Mouse (Mus musculus): ENCODE data around the gene Pomgnt1. TPM values are rescaled to one million over a fixed set of nuclear protein-coding genes. Genes with fewer than 3 reads are reported as not detected.

Pomgnt1 gene
- 8.3 and 11.6 TPM in 2 replicates for polyA plus RNA-seq (2012)

DNA sequence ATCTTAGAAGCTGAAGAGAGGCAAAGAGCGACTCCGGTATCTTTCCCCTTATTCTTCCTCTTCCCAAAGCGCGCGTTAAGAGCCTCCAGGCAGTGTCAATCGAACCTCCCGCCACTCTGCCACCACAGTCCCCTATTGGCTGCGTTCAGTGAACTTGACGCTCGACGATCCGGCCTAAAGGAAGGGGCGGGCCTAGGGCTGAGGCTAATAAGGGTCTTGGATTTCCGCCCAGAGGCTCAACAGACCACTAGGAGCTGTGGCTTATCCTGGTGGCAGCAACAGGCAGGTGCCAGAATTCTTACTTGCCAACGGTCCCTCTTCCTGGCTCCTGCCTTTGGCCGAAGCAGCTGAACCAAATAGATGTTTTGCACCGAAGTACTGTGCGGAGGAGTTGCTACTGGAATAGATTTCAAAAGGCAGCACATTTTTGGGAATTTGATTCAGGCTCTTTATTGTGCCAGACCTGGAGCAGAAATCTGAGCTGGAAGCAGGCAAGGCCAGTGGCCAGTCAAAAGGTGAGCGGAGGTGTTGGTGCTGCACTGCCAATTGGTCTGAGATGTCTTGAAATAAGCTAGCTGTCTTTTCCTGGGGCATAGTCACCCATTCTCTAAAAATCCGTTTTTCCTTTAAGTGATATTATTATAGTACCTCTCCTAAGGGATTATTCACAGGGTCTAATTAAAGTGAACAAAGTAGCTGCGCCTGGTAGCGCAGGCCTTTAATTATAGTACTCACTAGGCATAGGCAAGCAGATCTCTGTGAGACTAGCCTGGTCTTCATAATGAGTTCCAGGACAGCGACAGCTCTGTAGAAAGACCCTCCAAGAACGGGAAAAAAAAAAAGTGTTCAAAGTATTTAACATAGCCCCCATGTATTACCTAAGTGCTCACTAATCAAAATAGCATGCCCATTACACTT is at the start of gene Pomgnt1, which contains the start of gene Rad54l:
Gene Pomgnt1, plus strand, starts transcription at position 239 of the 918 bp plus-strand sequence.
Gene Rad54l, minus strand, starts transcription at position 89 of the 918 bp plus-strand sequence.

DNA sequence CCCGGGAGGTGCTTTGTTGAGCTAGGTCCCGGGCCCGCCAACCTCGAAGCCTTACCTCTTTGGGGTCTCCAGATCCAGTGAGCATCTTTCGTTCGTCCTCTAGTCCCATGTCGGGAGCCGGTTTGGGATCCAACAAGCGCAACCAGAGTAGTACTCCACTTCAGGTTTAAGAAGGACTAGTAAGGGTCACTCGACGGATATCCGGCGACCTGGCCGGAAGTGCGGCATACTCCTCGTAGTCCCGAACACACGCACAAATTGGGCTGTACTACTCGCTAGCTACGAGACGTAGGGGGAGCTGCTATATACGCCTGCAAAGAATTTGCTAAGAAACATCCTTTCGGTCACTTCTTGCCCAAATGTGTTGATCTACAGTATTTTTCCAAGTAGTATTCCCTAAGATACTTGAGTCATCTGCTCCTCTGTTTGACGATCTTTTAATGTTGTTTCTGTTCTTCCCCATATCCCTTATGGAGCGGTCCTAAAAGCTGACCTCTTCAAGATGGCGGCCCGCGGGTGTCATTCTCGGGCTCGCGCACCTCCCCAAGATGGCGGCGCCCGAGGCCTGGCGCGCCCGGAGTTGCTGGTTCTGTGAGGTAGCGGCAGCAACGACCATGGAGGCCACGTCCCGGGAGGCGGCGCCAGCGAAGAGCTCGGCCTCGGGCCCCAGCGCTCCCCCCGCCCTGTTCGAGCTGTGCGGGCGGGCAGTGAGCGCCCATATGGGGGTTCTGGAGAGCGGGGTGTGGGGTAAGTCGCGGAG is 48.6 kb upstream of the Pomgnt1 start, which contains the start of the genes Uqcrh and Lrrc41:
Gene Uqcrh, minus strand, starts transcription at position 211 of the 760 bp plus-strand sequence.
Gene Lrrc41, plus strand, starts transcription at position 409 of the 760 bp plus-strand sequence.

DNA sequence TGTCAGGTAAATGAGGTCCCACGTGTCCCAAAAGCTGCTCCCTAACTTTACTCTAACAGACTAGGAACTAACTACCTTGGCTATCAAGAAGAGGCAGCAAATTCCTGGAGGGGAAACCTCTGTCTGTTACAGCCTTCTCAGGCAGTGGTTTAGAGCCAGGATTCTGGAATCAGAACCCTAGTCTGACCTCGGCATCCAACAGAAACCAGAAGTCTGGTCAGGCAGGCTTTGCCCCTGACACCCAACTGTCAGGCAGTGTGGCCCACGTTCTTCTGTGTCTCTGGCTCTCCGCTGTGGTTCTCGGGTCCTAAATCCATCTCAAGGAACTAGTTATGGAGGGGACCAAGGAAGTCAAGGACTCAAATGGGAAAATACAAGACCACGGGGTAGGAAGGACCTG is 27.6 kb downstream of the Pomgnt1 start, which contains the start of gene Lurap1:
Gene Lurap1, minus strand, starts transcription at position 101 of the 400 bp plus-strand sequence.

DNA sequence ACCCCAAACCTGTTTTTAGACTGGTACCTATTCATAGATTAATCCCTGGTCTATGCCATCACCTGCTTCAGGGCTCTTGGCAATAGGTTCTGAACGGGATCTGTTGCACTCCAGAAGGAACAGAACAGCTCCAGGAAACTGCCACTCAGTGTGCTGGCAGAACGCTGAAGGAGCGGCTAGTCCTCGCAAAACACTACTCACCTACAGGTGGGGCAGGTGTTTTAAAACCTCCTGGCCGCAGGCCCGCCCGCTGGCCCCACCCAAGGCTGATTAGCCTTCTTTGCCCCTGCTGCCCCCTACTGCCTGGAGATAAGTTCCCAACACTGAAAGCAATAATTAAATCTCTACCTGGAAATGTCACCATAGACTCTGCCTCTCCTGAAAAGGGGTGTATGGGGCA is 43.8 kb downstream of the Pomgnt1 start, which contains the start of gene Tspan1:
Gene Tspan1, minus strand, starts transcription at position 198 of the 400 bp plus-strand sequence.

DNA sequence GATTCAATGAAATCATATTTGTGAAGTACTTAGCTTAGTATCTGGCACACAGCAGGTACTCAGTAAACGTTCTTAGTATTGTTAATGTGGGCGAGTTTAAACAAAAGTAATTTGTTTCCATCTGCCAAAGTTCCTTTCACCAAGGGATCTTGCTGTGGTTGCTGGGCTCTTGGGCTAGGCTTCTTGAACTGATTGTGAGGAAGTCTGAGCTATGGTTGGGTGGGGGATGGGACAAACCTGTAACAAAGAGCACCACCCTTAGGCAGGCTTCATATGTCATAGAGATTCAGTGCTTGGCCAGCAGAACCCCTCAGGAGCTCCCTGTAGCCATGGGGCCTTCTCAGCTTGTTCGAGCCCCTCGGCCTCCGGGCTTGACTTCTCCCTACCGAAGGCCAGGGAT is 49.4 kb downstream of the Pomgnt1 start, which contains the start of the genes 1700042G07Rik and Gm49337:
Gene 1700042G07Rik, plus strand, starts transcription at position 301 of the 400 bp plus-strand sequence.
Gene Gm49337, plus strand, starts transcription at position 313 of the 400 bp plus-strand sequence.

Other genes starting within 250 kb of the Pomgnt1 start
- gene Kncn, start 239.4 kb upstream of the Pomgnt1 start, polyA plus RNA-seq (2012), result not detected in 2 replicates
- gene 6430628N08Rik, start 233.2 kb upstream of the Pomgnt1 start, polyA plus RNA-seq (2012), result 0.04 TPM in 1 of 2 replicates, not detected in the other
- gene Dmbx1, start 183.9 kb upstream of the Pomgnt1 start, polyA plus RNA-seq (2012), result not detected in 2 replicates
- gene Faah, start 105.9 kb upstream of the Pomgnt1 start, polyA plus RNA-seq (2012), result 3.4 and 6.1 TPM in 2 replicates
- 0.32 and 0.74 TPM in 2 replicates for gene Nsun4, start 70.0 kb upstream of the Pomgnt1 start, polyA plus RNA-seq (2012)
- gene Uqcrh, start 48.8 kb upstream of the Pomgnt1 start, polyA plus RNA-seq (2012), result 41.1 and 52.1 TPM in 2 replicates
- gene Lrrc41, start 48.6 kb upstream of the Pomgnt1 start, polyA plus RNA-seq (2012), result 12.2 and 13.5 TPM in 2 replicates
- gene Rad54l, start 150 bp upstream of the Pomgnt1 start, polyA plus RNA-seq (2012), result 1.9 and 2.1 TPM in 2 replicates
- gene Lurap1, start 27.5 kb downstream of the Pomgnt1 start, polyA plus RNA-seq (2012), result 0.01 and 0.31 TPM in 2 replicates
- not detected in 2 replicates for gene Tspan1, start 43.8 kb downstream of the Pomgnt1 start, polyA plus RNA-seq (2012)
- not detected in 2 replicates for gene 1700042G07Rik, start 49.5 kb downstream of the Pomgnt1 start, polyA plus RNA-seq (2012)
- gene Gm49337, start 49.5 kb downstream of the Pomgnt1 start, polyA plus RNA-seq (2012), result not detected in 2 replicates
- 0.67 and 1.5 TPM in 2 replicates for gene Pik3r3, start 97.8 kb downstream of the Pomgnt1 start, polyA plus RNA-seq (2012)

All from megakaryocyte-erythroid progenitor cell, adult 5 weeks (primary cell).